Mouse (Mus musculus) telencephalon, adult 2 months (tissue): ENCODE measurements around the gene Ptprk.

ENCODE experiments used
- DNase-seq: peaks from one replicate; pipeline ENCODE4 v3.0.0-alpha.2; 2011; ENCODE audit warnings: low read depth, low spot score

Ptprk gene

GRCm38 (mm10) chr10:28278757-28279156, 204.1 kb downstream of the Ptprk start:
- DNase-seq = no peak

DNA sequence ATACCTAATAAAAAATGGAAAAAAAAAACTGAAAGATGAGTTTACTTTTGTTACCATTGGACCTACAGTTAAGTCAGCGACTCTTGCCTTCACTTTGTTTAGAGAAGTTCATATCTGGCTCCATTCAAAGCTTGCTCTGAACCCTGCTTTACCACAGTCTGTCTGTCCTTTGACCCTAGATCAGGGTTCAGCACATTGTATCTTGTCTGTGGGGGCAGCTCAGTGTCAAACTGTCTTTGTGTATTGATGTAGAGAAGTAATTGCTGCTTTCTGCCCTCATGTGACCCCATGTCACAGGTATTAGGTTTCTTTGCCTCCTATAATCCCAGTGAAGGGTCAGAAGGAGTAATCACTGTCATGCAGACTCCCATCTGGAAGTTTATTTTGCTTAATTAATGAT, 222.9 kb downstream of the Ptprk start:
- DNase-seq = no peak

DNA sequence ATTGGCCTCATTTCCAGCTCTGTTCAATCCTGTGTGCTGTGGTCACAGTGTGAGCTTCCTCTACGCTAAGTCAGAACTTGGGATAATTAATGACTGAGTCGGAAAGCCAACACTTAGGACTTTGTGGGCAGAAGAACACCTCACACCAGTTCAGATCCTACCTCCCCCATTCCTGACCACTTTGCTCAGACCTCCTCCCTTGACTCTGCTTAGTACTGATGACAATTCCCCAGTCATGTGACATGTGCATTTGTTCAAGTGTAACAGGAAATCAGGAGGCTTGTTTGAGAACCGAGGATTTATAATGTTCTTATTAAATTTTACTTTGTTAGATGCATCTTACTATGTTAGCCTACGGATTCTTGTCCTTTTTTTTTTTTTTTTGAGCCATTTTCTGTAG, 224.6 kb downstream of the Ptprk start:
- no peak for DNase-seq

- no peak for DNase-seq
Observed at GRCm38 (mm10) chr10:28303856-28304255, 229.2 kb downstream of the Ptprk start.

GRCm38 (mm10) chr10:28304292-28304875, 229.8 kb downstream of the Ptprk start:
- DNase-seq = no peak

DNA sequence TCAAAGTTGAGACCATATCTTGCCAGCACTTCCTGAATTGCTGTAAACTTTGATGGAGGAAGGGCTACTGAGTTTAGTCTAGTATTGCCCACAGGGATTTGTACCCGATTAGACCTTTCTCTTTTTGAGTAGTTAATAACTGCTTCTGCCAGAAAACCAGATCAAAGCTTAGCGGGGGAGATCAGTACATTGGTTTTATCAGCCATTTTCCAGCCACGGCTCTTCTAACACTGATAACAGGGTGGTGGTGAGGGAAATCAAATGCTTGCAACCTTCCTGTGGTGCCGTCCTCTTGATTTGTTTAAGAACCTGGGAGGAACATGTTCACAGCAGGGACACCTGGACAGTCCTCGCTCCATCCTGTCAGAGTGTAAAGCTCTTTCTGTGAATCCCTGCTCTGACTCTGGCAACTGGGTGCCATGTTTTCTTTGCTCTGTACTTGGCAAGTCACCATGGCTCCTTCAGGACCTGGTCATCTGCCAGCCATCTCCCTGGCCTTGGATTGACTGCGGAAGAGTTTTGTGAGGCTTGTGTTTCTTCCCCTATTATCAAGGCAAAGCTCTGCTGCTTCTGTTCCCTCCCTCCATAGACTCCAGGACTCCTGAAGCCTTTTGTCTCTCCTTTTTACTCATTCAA, 231.9 kb downstream of the Ptprk start:
- no peak for DNase-seq

- no peak for DNase-seq
Observed at GRCm38 (mm10) chr10:28311369-28311768, 236.7 kb downstream of the Ptprk start.

GRCm38 (mm10) chr10:28322995-28323394, 248.4 kb downstream of the Ptprk start:
- peak; percentile 13 for DNase-seq

GRCm38 (mm10) chr10:28335232-28335631, 260.6 kb downstream of the Ptprk start:
- DNase-seq = no peak

GRCm38 (mm10) chr10:28338536-28338935, 263.9 kb downstream of the Ptprk start:
- no peak for DNase-seq

GRCm38 (mm10) chr10:28345196-28345681, 270.6 kb downstream of the Ptprk start:
- no peak for DNase-seq

- no peak for DNase-seq
Observed at GRCm38 (mm10) chr10:28365291-28365690, 290.7 kb downstream of the Ptprk start.

- DNase-seq = no peak
Observed at GRCm38 (mm10) chr10:28366065-28366677, 291.6 kb downstream of the Ptprk start.

- DNase-seq = no peak
Observed at GRCm38 (mm10) chr10:28369808-28370207, 295.2 kb downstream of the Ptprk start.

DNA sequence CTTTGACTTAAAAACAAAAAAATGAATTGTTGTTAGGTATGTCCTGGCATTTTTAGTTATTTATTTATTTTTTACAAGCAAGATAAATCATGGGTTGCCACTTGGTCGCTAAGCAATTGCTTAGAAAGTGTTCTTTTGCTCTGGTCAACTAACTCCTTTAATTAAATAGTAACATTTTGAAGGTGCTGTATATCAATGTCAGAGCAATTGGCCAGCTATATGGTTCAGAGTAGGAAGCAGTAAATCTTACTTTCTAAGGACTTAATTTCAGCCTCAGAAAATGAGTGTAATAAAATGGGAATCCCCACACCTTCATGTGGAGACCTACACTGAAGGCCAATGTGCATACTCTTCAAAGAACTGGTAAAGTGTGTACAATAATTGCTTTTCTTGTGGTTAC, 300.3 kb downstream of the Ptprk start:
- DNase-seq = no peak

- no peak for DNase-seq
Observed at GRCm38 (mm10) chr10:28379752-28380488, 305.3 kb downstream of the Ptprk start.

GRCm38 (mm10) chr10:28387563-28388222, 313.1 kb downstream of the Ptprk start:
- no peak for DNase-seq

GRCm38 (mm10) chr10:28391168-28391567, 316.5 kb downstream of the Ptprk start:
- DNase-seq = no peak

DNA sequence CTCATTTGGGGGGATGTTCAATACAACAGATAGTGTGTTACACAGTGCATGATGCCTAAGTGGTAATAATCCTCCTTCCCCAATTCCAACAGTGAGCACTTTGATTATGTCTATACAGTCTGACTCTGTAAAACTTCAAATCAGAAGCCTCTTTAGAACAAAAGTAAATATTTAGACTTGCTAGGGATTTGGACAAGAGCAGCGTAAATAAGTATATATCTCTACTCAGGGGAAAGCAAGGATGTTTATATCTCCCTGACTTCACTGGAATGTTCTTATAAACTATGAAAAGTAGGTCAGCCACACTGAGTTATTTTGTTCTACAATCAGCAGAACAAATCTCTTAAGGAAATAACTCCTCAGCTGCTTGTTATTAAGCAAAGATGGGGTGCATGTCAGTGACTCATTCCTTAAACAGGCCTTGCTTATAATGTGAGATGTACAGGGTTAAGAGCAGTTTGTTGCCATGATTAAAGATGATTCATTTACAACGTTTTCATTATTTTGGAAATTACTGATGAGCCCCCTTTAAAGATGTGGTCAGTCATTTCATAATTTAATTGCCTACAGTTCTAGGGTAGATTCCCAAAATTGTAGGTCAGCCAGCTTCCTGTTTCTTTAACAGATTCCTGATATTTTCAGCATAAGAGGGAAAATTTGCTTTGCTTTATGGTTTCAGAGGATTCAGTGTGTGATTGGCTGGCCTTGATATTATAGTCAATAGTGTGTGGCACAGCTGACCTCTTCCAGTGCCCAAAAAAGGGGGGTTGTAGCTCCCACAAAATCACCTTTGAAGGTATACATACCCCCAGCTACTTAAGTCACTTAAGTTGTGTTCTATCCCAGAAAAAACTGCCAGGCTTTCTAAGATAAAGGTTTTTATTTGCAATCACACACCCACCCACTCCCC, 321.2 kb downstream of the Ptprk start:
- DNase-seq = no peak

GRCm38 (mm10) chr10:28396520-28396915, 321.9 kb downstream of the Ptprk start:
- DNase-seq = no peak

GRCm38 (mm10) chr10:28401796-28402195, 327.2 kb downstream of the Ptprk start:
- DNase-seq = no peak
